In genomic region chr10:111495888-111496287, GRCm38 (mm10) we compare ENCODE assay signal across 25 mouse cellular contexts.
"Had no signal": no experiment of that assay in that cellular context is flagged by ENCODE, and none has a peak within 500 bp of the region (broad histone marks: within the 10 kb centered on the region; RNA-seq: fewer than 3 reads in every experiment).

No protein-coding gene starts in this region.

- H3K9ac ChIP-seq: heart, embryonic 13.5 days; heart, embryonic 15.5 days; hindbrain, embryonic 13.5 days; hindbrain, embryonic 15.5 days; kidney, embryonic 15.5 days; limb, embryonic 13.5 days; limb, embryonic 15.5 days; liver, embryonic 12.5 days; liver, embryonic 14.5 days had no signal

- H3K4me3 ChIP-seq: gastrocnemius, adult 2 months; heart, embryonic 13.5 days; heart, embryonic 15.5 days; hindbrain, embryonic 13.5 days; hindbrain, embryonic 15.5 days; kidney, embryonic 15.5 days; limb, embryonic 13.5 days; limb, embryonic 15.5 days; liver, embryonic 12.5 days had no signal

- DNase-seq: gastrocnemius, adult 2 months; gastrocnemius, postnatal 14 days; gastrocnemius, postnatal 36 days; heart, adult 18-20 months; heart, postnatal 14 days; heart, postnatal 36 days; kidney, adult 11 months; kidney, adult 2 months; kidney, adult 9 months; kidney, postnatal 14 days; kidney, postnatal 36 days; layer of hippocampus, adult 9-11 months; layer of hippocampus, postnatal 36 days; left cerebral cortex, postnatal 4 days had no signal

- H3K27me3 ChIP-seq: heart, embryonic 13.5 days; heart, embryonic 15.5 days; hindbrain, embryonic 13.5 days; hindbrain, embryonic 15.5 days; kidney, embryonic 15.5 days; limb, embryonic 13.5 days; limb, embryonic 15.5 days; liver, embryonic 12.5 days had no signal

- H3K27ac ChIP-seq: gastrocnemius, adult 2 months; heart, embryonic 13.5 days; heart, embryonic 15.5 days; hindbrain, embryonic 13.5 days; hindbrain, embryonic 15.5 days; hindbrain, postnatal 0 days; kidney, embryonic 15.5 days; kidney, postnatal 0 days; limb, embryonic 13.5 days; limb, embryonic 15.5 days; liver, embryonic 12.5 days; liver, embryonic 14.5 days had no signal

- H3K4me1 ChIP-seq: heart, embryonic 13.5 days; heart, embryonic 15.5 days; hindbrain, embryonic 13.5 days; hindbrain, embryonic 15.5 days; kidney, embryonic 15.5 days; limb, embryonic 13.5 days; limb, embryonic 15.5 days; liver, embryonic 12.5 days had no signal

- H3K9me3 ChIP-seq: heart, embryonic 13.5 days; heart, embryonic 15.5 days; hindbrain, embryonic 13.5 days; hindbrain, embryonic 15.5 days; kidney, embryonic 15.5 days; limb, embryonic 13.5 days; limb, embryonic 15.5 days; liver, embryonic 12.5 days had no signal
